Mouse (Mus musculus) cerebellum, adult 2 months (tissue): ENCODE measurements at regions not wholly inside any gene's neighbourhood (a gene's known extent, or its start where the extent isn't known, plus 50 kb on each side); places are given as distances from the start of the nearest gene placed in this dataset.

Experiments used
- CTCF ChIP-seq: fragments of 200-500 bp; IDR thresholded peaks from 2 replicates; pipeline ENCODE4 v1.5.1; 2011; ENCODE audit warnings: low read depth, mild to moderate bottlenecking, control low read depth, low read length, moderate library complexity, borderline replicate concordance; ENCODE audit not compliant: insufficient read depth
- POLR2A ChIP-seq: fragments of 200-500 bp; IDR thresholded peaks from 2 replicates; pipeline ENCODE4 v1.6.1; 2011; ENCODE audit warnings: low read length, control low read depth, borderline replicate concordance; ENCODE audit not compliant: insufficient read depth

DNA sequence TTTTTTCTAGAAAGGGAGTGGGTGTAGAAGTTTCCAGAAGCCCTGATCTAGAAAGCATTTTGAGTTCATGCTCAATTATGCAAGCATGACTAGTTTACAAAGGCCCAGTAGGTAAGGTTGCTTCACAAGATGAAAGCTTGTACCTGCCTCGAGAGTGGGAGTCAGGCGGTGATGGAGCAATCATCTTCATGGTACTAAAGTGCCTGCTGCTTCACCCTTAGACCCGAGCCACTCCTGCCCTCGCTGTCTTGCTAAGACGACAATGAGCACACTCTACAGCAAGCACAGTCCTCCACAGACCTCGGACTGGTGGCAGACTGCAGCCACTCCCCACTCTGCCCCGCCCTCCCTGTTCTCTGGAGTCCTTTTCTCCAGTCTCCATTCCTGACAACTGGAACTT lies 308.3 kb downstream of the Etnk1 start:
- no peak for TF ChIP-seq CTCF
- no peak for TF ChIP-seq POLR2A
